Mouse (Mus musculus) hindbrain, embryonic 12.5 days (tissue): ENCODE data around the gene Hist1h2bk. TPM values are rescaled to one million over a fixed set of nuclear protein-coding genes. Genes with fewer than 3 reads are reported as not detected.

ENCODE experiments used
- microRNA-seq: library from miRNA; unstranded; fragments of <30 nt; microRNA quantifications from one replicate; pipeline ENCODE4, GENCODE M21; 2017
- polyA plus RNA-seq: library from polyadenylated mRNA; unstranded; fragments of >200 nt; fragmentation: Nextera tagmentation; extraction: Ambion mirVana; gene quantifications from 2 replicates; pipeline ENCODE4 v1.2.1, GENCODE M21; 2016

Gene Hist1h2bk
- polyA plus RNA-seq, 1 experiment from 2014 or later = 9.1 TPM

Small RNA genes within 50 kb of the gene (microRNA-seq; reads per million reads assigned to microRNA genes)
- not detected for gene Gm26300
- not detected for gene Gm44390
- not detected for gene Gm44486

Other genes starting within 250 kb of the Hist1h2bk start
- gene Hist1h2an, start 248.7 kb upstream of the Hist1h2bk start, polyA plus RNA-seq = 5.2 TPM in 1 of 2 replicates, not detected in the other
- 1.9 and 2.4 TPM in 2 replicates for gene Hist1h2bp, start 248.4 kb upstream of the Hist1h2bk start, polyA plus RNA-seq
- 14.1 and 15.3 TPM in 2 replicates for gene Hist1h2bq, start 225.7 kb upstream of the Hist1h2bk start, polyA plus RNA-seq
- 3.4 TPM in 1 of 2 replicates, not detected in the other for gene Hist1h2ao, start 225.4 kb upstream of the Hist1h2bk start, polyA plus RNA-seq
- gene Hist1h4m, start 224.1 kb upstream of the Hist1h2bk start, polyA plus RNA-seq = not detected in 2 replicates
- 6.2 and 10.1 TPM in 2 replicates for gene Hist1h4n, start 203.7 kb upstream of the Hist1h2bk start, polyA plus RNA-seq
- gene Hist1h2ap, start 202.4 kb upstream of the Hist1h2bk start, polyA plus RNA-seq = 2,700 and 3,374 TPM in 2 replicates
- gene Hist1h2br, start 202.1 kb upstream of the Hist1h2bk start, polyA plus RNA-seq = 14.3 and 15.1 TPM in 2 replicates
- gene Zfp184, start 90.8 kb upstream of the Hist1h2bk start, polyA plus RNA-seq = 19.1 and 20.5 TPM in 2 replicates
- 0.14 TPM in 1 of 2 replicates, not detected in the other for gene Pom121l2, start 54.7 kb upstream of the Hist1h2bk start, polyA plus RNA-seq
- 0.23 and 0.48 TPM in 2 replicates for gene Prss16, start 26.1 kb upstream of the Hist1h2bk start, polyA plus RNA-seq
- gene Hist1h2ah, start 302 bp upstream of the Hist1h2bk start, polyA plus RNA-seq = 17.9 TPM in 1 of 2 replicates, not detected in the other
- 18.2 and 20.9 TPM in 2 replicates for gene Hist1h4i, start 5.5 kb downstream of the Hist1h2bk start, polyA plus RNA-seq
- gene Hist1h2ag, start 7.1 kb downstream of the Hist1h2bk start, polyA plus RNA-seq = 52.7 and 56.3 TPM in 2 replicates
- gene Hist1h2bj, start 7.3 kb downstream of the Hist1h2bk start, polyA plus RNA-seq = 7.2 and 11.9 TPM in 2 replicates
- not detected in 2 replicates for gene Vmn1r188, start 48.6 kb downstream of the Hist1h2bk start, polyA plus RNA-seq
- not detected in 2 replicates for gene Vmn1r189, start 70.0 kb downstream of the Hist1h2bk start, polyA plus RNA-seq
- gene Vmn1r191, start 148.1 kb downstream of the Hist1h2bk start, polyA plus RNA-seq = not detected in 2 replicates
- gene Vmn1r192, start 155.3 kb downstream of the Hist1h2bk start, polyA plus RNA-seq = not detected in 2 replicates
- not detected in 2 replicates for gene Vmn1r193, start 187.3 kb downstream of the Hist1h2bk start, polyA plus RNA-seq
- gene Vmn1r194, start 208.3 kb downstream of the Hist1h2bk start, polyA plus RNA-seq = not detected in 2 replicates
- not detected in 2 replicates for gene Vmn1r195, start 234.7 kb downstream of the Hist1h2bk start, polyA plus RNA-seq